Mouse (Mus musculus) 3T3-L1 (cell line): ENCODE data around the gene Gm10600.
"Not testable (repeated sequence)": the region's sequence is repeated elsewhere in the genome, so short reads cannot be mapped to it uniquely, and the experiment has no call there.

Experiments
- DNase-seq: peaks from one replicate; pipeline ENCODE4 v3.0.0-alpha.2; 2015; ENCODE audit warnings: low read depth, low spot score

The Gm10600 gene

DNA sequence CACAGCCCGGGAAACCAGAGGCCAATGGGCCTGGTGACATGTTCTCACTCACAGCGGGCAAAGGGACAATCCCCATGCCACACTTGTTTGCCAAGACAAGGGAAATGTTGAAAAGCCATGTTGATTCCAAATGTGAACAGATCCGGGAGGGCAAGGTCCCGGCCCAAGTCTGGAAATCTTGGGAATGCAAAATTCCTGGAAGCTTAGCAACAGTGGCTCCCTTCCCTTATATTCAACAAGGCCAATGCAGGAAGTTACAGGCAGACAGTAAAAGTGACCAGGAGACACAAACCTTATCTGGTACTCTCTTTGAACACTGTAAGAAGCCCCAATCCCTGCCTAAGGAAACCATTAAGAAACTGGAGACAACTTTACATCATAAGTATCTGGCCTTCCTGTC lies at the start of gene Gm10600:
Gene Gm10600 (plus strand): TSS at position 301 of the 400 bp plus-strand sequence.
- not testable (repeated sequence) for DNase-seq

- not testable (repeated sequence) for DNase-seq
Measured at GRCm38 (mm10) chr4:42255467-42255866, 15.0 kb downstream of the Gm10600 start, which contains the start of gene Ccl21b. Gene Ccl21b (plus strand): TSS chr4:42255767.
